Mouse (Mus musculus) cerebellum, adult 18-20 months (tissue): ENCODE measurements around the gene Aurkb.
"Not testable (repeated sequence)": the region's sequence is repeated elsewhere in the genome, so short reads cannot be mapped to it uniquely, and the experiment has no call there.

ENCODE experiments used
- DNase-seq, 2 experiments: peaks; one replicate each; pipeline ENCODE4 v3.0.0; 2021

Aurkb gene

DNA sequence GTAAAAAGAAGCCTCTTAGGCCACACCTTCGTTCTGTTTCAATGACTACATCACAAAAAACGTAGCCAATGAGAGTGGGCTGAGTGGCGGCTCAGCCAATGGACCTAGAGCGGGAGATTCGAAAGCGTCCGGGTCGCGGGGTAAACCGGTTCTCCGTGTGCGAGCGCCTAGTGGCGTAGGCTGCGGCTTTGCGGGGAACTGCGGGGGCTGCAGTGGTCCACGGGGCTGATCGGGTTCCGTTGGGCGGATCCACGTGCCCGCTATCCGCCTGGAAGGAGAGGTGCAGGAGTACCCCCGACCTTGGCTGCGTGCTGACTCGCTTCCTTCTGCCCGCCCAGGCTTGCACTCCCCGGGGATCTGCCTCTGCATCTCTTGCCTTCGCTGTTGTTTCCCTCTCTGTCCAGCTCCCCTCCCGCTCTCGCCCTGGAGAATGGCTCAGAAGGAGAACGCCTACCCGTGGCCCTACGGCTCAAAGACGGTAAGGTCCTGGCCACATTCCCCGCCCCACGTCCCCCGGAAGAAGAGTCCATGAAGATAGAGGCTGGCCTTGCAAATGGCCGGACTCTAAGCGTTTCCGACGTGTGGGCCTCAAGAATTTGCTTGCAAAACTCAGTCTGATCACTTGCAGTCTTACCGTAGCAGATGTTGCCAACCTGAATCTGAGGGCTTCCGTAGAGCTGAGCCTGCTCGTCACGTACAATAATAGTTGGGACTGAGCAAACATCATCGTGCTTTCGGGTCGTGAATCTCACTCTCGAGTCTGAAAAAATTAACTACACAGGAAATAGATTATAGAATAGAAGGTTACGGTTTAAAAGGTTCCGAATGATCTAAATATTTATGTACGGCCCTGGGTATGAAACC is at the start of gene Aurkb:
Gene Aurkb (plus strand): TSS at position 117 of the 864 bp plus-strand sequence.
- peak; percentile 71 to 81 for DNase-seq

DNA sequence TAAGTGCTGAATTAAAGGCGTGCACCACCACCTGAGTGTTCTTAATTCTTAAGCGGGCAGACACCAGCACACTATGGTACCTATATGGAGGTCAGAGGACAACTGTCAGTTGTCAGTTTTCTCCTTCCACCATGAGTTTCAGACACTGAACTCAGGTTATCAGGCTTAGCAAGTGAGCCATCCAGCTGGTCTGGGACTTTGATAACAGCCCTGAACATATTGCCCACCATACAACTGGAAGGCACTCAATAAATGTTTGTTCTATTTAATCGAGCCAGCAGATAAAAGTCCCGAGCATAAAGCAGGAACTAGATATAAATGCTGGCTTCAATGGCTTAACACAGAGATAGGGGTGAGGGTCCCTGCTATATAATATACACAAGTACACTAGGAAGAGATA is 48.4 kb upstream of the Aurkb start:
- DNase-seq, result no peak

DNA sequence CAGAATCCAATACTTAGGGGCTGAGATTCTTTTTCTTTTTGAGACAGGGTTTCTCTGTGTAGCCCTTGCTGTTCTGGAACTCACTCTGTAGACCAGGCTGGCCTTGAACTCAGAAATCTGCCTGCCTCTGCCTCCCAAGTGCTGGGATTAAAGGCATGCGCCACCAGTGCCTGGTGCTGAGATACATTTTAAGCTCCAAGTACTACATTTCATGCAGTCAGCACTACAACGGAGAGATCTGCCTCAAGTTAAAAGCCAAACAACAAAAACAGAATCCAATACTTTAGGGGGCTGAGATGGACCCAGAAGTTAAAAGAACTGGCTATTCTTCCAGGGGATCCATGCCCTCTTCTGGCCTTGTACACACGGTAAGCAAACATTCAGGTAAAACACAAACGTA is 42.7 kb upstream of the Aurkb start:
- not testable (repeated sequence) for DNase-seq

DNA sequence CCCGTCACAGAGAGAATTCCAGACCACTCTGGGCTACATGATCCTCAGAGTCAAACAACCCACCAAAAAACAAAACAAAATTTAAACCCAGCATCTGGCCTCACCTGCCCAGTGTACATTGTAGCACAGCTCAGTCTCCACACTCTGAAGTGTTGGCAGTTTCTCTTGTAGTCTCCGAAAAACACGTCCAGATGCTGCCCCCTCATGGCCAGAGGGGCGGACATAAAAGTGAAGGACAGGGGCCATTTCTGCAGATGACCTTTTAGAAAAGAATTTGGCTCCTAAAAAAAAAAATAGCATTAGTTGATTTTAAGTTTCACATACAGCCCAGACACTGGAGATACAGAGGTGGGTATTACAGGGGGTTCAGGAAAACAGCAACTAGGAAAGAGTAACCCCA is 41.9 kb upstream of the Aurkb start:
- DNase-seq, result peak in 1 of 2 experiments; percentile 34

DNA sequence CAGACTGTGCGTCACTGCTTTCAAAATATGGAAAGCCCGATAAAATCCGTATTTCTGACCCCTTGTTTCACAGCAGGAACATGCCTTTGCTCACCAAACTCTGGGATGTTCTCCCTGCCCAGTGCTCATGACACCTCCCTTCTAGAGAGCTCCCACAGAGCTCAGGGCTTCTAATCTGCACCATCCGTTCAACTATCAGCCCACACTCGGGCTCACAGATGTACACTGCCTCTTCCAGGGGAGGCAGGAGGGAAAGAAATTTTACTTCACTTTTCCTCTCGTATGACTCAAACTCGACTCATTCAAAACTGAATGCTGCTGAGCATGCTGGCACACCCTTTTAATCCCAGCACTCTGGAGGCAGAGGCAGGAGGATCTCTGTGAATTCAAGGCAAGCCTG is 40.3 kb upstream of the Aurkb start:
- no peak for DNase-seq

- not testable (repeated sequence) for DNase-seq
These were observed 38.9 kb upstream of the Aurkb start for GRCm38 (mm10) chr11:69006575-69006974.

DNA sequence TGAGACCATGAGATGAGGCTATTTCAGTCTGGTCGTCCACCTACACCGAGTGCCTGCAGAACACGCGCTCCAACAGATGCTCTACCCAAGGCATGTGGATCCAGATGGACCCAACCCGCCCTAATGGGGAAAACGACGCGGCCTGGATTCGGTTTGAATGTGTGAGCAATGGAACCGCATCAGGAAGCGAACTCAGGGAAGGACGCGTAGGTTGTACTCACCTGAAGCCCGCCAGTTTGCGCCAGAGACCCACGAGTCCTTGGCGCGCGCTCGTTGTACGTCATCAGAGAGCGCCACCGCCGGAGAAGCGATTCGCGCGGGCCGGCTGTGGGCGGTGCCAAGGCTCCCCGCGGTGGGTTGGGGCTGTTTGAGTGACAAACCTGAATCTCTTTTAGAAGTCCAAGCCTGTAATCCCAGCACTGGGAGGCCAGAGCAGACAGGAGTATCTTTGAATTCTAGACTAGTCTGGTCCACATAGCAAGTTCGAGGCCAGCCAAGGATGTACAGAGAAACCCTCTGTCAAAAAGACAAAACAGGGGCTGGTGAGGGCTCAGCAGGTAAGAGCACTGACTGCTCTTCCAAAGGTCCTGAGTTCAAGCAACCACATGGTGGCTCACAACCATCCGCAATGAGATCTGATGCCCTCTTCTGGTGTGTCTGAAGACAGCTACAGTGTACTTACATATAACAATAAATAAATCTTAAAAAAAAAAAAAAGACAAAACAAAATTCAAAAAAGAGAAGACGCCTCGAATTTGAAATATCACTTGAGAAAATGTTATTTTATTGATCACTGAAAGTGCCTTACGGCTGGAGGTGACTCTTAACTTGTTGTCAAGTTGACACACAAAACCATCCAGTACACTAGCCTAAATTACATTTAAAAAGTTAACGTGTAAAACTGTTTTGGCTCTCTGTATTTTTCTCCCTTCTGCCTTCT is 37.0 kb upstream of the Aurkb start, which contains the start of gene Pfas:
Gene Pfas (minus strand): TSS at position 279 of the 940 bp plus-strand sequence.
- peak; percentile 91 to 96 for DNase-seq

- DNase-seq, result no peak
These were observed 35.9 kb upstream of the Aurkb start for GRCm38 (mm10) chr11:69009508-69009907.

DNA sequence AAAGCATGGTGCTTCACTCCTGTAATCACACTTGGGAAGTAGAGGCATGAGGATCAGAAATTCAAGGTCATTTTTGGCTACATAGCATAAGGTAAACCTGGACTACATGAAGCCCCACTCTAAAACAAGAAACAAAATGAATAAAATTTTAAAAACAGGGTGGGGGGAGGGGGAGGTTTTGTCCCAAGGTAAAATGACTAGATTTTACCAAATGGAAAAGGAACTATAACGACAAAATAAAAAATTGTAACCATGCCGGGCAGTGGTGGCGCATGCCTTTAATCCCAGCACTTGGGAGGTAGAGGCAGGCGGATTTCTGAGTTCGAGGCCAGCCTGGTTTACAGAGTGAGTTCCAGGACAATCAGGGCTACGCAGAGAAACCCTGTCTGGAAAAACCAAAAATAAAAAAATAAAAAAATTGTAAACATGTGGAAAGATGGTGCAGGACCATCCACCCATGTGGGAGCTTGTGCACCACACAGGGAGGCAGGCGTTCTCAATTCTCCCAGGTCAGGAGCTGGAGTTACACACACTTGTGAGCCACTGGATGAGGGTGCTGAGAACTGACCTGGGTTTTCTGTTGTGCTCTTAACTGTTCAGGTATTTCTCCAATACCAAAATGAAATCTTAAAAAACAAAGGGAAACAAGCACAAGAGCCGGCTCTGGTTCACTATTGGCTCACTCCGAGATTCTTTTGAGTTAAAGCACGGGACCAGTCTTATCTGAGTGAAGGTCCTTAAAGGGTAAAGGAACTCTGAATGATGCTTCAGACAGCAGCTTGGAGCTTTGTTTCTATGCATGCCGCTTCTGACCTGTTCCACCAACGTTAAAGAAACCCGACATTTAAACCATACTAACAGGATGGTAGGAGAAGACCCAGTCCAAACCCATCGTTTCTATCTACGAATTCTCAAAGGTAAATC is 34.8 kb upstream of the Aurkb start:
- no peak for DNase-seq

DNA sequence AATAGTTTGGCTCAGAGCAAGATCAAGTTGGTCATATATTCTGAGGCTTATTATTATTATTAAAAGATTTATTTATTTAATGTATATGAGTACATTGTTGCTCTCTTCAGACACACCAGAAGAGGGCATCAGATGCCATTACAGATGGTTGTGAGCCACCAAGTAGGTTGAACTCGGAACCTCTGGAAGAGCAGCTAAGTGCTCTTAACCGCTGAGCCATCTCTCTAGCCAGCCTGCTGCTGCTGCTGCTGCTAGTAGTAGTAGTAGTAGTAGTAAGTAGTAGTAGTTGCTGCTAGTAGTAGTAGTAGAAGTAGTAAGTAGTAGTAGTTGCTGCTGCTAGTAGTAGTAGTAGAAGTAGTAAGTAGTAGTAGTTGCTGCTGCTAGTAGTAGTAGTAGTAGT is 34.0 kb upstream of the Aurkb start:
- DNase-seq, result not testable (repeated sequence)

GRCm38 (mm10) chr11:69012071-69012601 is 33.3 kb upstream of the Aurkb start:
- DNase-seq, result peak; percentile 87 to 95

- DNase-seq, result peak; percentile 92 to 94
These were observed 29.6 kb upstream of the Aurkb start, which contains the start of gene Ctc1 for GRCm38 (mm10) chr11:69015644-69016441. Gene Ctc1 (plus strand): TSS chr11:69015911.

DNA sequence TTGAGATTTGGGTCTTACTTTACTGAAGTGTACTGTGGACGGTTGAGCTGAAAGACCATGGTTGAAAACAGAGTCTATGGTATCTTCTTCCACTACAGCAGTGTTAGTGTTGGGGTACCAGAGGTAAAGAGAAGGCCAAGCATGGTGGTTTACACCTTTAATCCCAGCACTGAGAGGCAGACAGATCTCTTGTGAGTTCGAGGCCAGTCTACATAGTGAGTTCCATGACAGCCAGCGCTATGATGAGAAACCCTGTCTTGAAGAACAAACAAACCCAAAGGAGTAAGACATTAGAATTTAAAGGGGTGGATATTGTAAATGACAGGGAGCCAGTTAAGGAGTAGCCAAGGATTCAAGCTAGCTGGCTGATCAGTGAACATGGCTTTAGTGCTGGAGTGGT is 28.7 kb upstream of the Aurkb start:
- DNase-seq, result no peak

DNA sequence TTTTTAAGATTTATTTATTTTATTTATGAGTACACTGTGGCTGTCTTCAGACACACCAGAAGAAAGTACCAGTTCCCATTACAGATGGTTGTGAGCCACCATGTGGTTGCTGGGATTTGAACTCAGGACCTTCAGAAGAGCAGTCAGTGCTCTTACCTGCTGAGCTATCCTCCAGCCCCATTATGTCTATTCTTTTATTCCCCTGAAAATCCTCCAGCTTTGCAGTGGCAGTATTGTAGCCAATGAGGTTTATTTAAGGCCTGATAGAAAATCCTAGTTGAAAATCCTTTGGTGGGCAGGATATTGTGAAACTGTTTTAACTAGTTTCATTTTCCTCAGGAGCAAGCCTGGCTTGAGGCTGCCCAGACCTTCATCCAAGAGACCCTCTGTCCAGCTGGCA is 24.8 kb upstream of the Aurkb start:
- DNase-seq, result no peak

GRCm38 (mm10) chr11:69026562-69026961 is 18.9 kb upstream of the Aurkb start:
- DNase-seq, result no peak

DNA sequence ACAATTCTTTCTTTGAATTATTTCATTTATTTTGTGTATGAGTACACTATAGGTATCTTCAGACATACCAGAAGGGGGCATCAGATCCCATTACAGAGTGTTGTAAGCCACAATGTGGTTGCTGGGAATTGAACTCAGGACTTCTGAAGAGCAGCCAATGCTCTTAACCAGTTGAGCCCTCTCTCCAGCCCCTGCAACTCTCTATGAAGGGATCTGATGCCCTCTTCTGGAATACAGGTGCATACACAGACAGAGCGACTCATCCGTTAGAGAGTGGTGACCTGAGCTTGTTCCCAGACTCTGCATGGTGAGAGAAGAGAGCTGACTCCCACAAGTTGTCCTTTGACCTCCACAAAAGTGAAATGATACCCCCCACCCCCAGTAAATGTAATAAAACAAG is 16.6 kb upstream of the Aurkb start:
- DNase-seq, result no peak

DNA sequence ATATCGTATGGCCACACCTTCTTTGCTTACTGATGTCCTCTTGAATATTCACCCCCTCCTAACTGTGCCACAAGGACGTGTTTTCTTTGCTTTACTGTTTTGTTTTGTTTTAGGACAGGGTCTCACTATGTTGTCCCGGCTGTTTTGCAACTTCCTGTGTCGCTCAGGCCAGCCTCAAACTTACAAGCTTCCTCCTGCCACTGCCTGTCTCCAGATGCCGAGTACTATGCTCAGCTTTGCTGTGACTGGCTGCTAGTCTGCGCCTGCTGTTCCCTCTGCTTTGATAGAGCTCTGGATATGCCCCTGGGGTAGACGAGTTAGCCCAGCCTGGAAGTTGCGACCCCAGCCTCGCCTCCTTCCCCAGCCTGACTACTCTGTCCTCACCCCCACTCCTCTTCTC is 11.9 kb upstream of the Aurkb start:
- DNase-seq, result no peak

DNA sequence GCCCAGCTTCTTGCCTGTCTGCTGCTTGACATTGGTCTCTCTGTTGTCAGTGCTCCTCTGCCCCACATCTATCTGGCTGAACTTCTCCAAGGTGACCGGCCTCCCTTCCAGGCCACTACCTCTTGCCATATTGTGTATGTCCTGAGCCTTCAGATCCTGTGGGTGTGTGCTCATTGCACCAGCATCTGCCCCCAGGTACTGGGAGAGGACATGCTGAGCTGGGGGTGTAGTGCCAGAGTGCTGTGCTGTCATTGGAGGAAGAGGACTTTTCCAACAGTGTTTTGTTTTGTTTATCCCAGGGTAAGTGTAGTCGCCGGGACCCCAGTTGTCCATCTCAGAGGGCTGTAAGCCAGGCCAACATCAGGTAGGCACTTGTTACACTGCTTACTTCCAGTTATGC is 10.9 kb upstream of the Aurkb start:
- DNase-seq, result no peak

- DNase-seq, result no peak
These were observed 10.0 kb upstream of the Aurkb start for GRCm38 (mm10) chr11:69035411-69035810.

DNA sequence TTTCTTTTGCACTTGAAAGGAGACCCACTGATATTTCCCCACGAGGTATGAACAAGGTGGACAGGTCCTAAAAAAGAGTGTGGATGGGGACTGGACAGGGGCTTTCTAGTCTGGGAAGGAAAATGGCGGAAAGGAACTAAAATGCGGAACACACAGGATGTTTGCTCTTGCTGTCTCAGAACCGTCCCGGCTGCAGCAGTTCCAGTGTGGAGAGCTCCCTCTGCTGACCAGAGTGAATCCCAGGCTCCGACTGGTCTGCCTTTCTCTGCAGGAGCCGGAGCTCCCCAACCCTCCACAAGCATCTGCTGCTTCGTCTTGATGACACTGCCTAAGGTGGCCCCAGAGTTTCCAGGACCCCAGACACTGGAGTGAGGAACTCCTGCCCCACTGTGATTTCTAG is 9.6 kb upstream of the Aurkb start:
- DNase-seq, result peak; percentile 91 to 93
